Mouse (Mus musculus) thymus, adult 2 months (tissue): ENCODE results near the gene Agfg2.

Experiments
- CTCF ChIP-seq: fragments of 200-500 bp; IDR thresholded peaks from 2 replicates; pipeline ENCODE4 v1.5.1; 2012; ENCODE audit warnings: mild to moderate bottlenecking, control low read depth, low read length, moderate library complexity, borderline replicate concordance; ENCODE audit not compliant: control insufficient read depth, poor library complexity, insufficient read depth; ENCODE audit errors: extremely low read depth
- POLR2A ChIP-seq: fragments of 200-500 bp; IDR thresholded peaks from 2 replicates; pipeline ENCODE4 v1.6.1; 2012; ENCODE audit warnings: mild to moderate bottlenecking, low read length, control low read depth, moderate library complexity; ENCODE audit not compliant: control insufficient read depth, poor library complexity, insufficient read depth; ENCODE audit errors: extremely low read depth

- no peak for TF ChIP-seq POLR2A
- TF ChIP-seq CTCF: no peak
These were observed 5.8 kb downstream of the Agfg2 start for GRCm38 (mm10) chr5:137678736-137679135.
